Comparison of ENCODE assay signal across 16 mouse cellular contexts in the genomic region with DNA sequence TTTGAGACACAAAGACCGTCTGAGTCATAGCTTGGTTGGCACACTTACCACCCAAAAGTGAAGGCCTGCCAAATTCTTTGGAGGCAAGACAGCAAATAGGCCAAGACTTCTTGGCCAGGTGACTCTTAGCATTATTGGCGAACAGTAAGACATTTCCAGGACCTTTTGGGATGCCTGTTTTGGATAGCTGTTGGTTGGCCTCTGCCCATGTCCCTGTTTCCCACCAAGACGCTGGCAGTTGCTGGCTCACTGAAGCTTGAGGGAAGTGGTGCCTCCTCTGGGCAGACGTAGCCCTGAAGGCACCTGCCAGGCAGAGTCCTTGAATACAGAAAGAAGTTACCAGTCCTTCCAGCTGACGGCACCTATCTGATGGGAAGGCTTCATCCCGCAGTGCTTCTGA. TPM values are rescaled to one million over a fixed set of nuclear protein-coding genes. Genes with fewer than 3 reads are reported as not detected.
A peak's percentile ranks its signal among the peaks of the same experiment; 100 is the strongest.
DNase-seq lines count a peak whose midpoint lies in the region.
"Had no signal": no experiment of that assay in that cellular context is flagged by ENCODE, and none has a peak within 500 bp of the region (broad histone marks: within the 10 kb centered on the region; RNA-seq: fewer than 3 reads in every experiment).

No protein-coding gene starts in this region.

- DNase-seq in ovary, postnatal 36 days (ENCODE audit: low spot score), result peak; percentile 18
- no peak for DNase-seq in ovary, postnatal 10 days (ENCODE audit: low spot score)
- peak; percentile 28 for DNase-seq in adrenal gland, postnatal 25 days
- DNase-seq in cerebellum, adult 8-10 months, result peak; percentile 50
- peak; percentile 72 for DNase-seq in fibroblast of lung, adult 2 months (ENCODE audit: low read depth)
- no peak for DNase-seq in urinary bladder, postnatal 25 days (ENCODE audit: low spot score)
- DNase-seq in thymus, postnatal 25 days, result no peak
- no peak for DNase-seq in layer of hippocampus, adult 8-10 months (ENCODE audit: low spot score in 2 of 2)
- DNase-seq: gastrocnemius, postnatal 36 days; heart, postnatal 4 days; kidney, adult 18-20 months; layer of hippocampus, postnatal 36 days; lung, adult 2 months; lung, postnatal 4 days; right cerebral cortex, postnatal 4 days; thymus, postnatal 36 days had no signal

RNA-seq across cellular contexts. Expression of gene Cpped1, which starts 8.9 kb away (rescaled TPM):
- total RNA-seq in adrenal gland, postnatal 25 days (2021), result 41.9 and 50.3 TPM in 2 replicates
- total RNA-seq in layer of hippocampus, adult 8-10 months (2022), result 10 to 100 TPM; 36.3 to 37.8 (median 36.8) TPM

Comparison
In these comparisons a context has a peak if more than half of its experiments do, and no peak if none do; other contexts are left out.
1. DNase-seq: peak in ovary, postnatal 36 days (single experiment), adrenal gland, postnatal 25 days (single experiment), cerebellum, adult 8-10 months (single experiment) and fibroblast of lung, adult 2 months (single experiment); none in ovary, postnatal 10 days (single experiment), urinary bladder, postnatal 25 days (single experiment), thymus, postnatal 25 days (single experiment) and layer of hippocampus, adult 8-10 months (0 of 2).